Mouse (Mus musculus): ENCODE data around the gene Pigq.

Pigq gene

DNA sequence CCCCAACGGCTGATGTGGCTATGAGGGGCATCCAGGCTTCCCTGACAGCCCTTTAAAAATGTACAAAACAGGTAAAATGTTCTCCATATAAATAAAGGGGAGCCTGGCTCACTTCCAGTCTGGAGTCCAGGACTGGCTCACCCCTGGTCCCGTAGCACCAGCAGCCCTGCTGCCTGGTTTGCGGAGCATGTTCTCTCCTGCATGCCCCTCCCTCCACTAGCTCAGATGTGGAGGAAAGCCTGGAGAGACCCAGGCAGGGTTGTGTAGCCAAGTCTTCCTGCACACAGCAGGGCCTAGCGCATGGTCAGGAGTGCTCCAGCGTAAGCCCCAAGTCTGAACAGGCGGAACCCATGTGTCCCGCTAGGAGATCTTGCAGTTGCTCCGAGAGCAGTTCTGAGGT, 61.5 kb downstream of the Pigq start:
- DNase-seq (ENCODE audit: low spot score in 2 of 2): no peak

DNA sequence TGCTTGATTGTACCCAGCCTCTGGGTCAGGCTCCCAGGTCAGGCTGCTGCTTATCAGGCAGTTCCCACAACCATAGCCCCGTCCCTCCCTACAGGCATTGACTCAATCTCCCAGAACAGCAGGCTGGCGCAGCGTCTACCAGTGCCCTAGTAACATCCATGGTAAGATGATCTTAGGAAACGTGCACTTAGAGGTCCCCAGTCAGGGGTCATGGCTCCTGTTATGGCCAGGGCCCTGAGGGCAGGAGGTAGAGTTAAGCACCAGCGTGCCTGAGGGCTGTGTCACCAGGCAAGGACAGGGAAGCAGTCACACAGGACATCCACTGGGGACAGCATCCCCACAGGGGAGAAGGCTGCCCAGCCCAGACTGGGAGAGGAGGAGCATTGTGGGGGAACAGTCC, 62.4 kb downstream of the Pigq start:
- DNase-seq (ENCODE audit: low spot score in 2 of 2): no peak

DNA sequence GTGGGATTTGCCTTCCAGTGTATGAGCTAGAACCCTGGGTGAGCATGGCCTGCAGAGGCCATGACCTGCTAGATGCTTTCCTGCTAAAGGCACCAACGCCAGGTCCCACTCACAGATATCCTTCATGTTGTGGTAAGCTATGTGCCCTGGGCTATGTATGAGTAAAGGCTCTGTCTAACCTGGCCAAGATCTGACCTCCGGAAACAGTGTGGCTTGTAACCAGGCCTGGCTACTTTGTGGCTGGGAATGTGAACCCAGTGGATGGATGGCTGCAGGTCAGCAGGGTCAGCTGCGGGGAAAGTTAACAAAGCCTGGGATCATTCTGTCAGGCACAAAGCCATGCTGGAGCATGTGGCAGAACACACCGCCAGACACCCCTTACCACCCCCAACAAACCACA, 63.0 kb downstream of the Pigq start:
- DNase-seq (ENCODE audit: low spot score in 2 of 2): no peak

DNA sequence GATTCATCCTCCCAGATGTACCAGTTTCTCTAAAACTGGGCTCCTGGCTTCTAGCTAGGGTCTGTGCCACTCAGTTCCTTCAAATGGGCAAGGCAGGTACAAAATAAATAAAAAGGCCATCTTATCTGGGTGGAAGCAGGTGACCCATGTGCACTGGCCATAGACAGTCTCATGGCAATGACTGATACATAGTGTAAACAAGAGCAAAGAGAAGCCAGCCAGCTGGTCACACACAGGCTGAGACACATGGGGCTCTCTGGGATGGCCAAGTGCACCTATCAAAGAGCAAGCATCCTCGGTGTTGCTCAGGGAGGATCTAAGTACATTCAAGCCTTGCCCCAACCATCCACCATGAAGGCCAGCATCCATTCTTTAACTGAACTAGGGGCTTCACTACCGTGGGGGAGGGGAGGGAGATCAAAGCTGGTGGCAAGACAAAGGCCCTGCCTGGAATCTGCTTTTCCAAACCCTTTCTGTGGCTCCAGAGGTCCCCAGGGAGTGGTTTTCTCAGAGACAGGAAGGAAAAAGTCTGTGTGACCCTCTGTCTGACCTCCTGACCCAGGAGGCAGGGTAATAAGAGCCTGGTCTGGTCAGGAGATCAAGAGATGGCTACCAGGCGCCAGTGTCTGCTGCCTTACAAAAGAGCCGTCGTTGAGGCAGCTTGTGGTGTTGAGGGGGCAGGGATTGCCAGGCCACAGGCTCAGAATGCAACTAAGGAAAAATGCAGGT, 63.7 kb downstream of the Pigq start:
- no peak for DNase-seq (ENCODE audit: low spot score in 2 of 2)

DNA sequence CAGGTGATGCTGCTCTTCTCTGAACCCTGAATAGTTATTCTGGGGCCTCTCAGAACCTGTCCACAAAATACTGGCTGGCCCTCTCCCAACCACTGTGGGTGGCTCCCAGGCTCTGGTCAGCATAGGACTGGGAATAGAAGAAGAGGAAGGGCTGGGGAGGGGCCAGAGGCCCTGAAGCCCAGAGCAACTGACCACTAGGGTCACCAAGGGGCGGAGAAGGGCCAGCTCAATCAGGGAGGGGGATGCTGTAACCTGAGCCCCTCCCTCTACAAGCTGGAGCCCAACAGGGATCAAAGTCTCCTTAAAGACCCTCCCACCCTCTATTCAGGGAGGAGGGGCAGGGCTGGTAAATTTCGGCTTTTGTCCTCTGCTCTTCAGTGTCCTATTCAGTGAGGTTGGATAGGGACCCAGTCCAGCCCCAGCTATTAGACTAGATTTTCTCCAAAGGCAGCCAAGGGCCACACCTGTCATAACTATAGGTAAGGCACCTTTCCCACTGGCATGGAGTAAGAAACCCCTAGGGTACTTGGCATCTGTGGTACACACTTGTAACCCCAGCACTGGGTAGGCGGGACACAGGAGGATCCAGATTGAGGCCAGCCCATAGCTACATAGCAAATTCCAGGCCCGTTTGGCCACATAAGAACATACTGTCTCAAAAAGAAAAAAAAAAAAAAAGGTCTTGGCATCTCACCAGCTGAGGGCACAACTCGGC, 64.4 kb downstream of the Pigq start, which contains the start of gene Wfikkn1:
Wfikkn1 (minus strand) TSS at position 663 of the 715 bp plus-strand sequence.
- no peak for DNase-seq (ENCODE audit: low spot score in 2 of 2)

DNA sequence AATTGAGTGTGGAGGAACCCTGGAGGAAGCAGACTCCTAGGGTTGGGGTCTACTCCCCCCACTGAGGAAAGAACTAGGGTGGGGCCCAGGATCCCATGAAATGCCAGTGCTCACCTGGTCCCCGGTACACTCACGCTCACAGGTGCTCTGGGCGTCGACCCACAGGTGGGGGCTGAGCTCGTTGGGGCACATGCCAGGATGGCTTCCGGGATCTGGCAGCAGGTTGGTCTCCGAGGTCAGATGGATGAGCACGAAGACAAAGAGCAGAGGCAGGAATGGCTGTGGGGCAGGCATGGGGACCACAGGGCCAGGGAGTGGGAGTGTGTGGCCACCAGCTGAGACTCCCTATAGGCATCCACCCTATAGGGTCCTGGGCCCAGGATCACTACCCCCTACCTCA, 65.0 kb downstream of the Pigq start:
- no peak for DNase-seq (ENCODE audit: low spot score in 2 of 2)

DNA sequence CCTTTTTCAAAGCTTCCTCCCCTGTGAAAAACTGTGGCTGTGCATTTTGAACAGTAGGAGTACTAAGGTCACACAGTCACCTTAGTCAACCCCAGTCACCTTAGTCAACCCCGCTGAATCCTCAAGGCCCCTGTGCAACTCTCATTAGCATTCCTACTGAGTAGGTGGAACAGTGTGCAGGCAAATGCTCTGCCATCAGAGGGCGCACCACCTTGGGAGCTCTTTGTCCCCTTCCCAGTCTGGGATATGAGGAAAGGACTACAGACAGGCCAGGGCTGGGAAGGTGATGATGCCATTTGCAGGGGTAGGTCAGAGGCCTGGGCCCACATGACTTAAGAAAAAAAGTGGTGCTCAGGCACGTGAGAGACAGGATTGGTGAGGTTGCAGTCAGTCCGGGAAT, 65.5 kb downstream of the Pigq start:
- no peak for DNase-seq (ENCODE audit: low spot score in 2 of 2)

DNA sequence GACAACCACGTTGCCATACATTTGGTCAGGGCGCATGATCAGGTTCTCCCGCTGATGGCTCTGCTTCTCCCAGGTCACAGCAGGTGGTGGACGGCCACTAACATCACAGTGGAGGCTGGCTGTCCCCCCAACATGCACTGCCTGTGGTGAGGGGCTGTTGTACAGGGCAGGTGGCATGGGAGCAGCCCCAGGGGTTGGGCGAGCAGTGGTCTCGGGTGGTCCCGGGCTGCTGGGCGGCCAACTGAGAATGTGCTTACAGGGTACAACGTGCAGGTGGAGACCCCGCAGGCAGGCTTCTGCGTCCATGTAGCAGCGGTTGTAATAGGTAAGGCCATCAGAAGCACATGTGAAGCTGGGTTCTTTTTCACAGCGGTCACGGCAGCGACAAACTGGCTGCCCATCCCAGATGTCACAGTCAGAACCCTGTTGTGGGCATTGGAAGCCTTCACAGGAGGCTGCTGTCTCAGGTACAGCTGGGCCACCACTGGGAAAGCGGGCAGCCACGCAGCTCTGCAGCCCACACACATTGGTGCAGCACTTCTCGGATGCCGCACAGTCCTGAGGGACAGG, 66.0 kb downstream of the Pigq start:
- DNase-seq (ENCODE audit: low spot score in 2 of 2): no peak

DNA sequence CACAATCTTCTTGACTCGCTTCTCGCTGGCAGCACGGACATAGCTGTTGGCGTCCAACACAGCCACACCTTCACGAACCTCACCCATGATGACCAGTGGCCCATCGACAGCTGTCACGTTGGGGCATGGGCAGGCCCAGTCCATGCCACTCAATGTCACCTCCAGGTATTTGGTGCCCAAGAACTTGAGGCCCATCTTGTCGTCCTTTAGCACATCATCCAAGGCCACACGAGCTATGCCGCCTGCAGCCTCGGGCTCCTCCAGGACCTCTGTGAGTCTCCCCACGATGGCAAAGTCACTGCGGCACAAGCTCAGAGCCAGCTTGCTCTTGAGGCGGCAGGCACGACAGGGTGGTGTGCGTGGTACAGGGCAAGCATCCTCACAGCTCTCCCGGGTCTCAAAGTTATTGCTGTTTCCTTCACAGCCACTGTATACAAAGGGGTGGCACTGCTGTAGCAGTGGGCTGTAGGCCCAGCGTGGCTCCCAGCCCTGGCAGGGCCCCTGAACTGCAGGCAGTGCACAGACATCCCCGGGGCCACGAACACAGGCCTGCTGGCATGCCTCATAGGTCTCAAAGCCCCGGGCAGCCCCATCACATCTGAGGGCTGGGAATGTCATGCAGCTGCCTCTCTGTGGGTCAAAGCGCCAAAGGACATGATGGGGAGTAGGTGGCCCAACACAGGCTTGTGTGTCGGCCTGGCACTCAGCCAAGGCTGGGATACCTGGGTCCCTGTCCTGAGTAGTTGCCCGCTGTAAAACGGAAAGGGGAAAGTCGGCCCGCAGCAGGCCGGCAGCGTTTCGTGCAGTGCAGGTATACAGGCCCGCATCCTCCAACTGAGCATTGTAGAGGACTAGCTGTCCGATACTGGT, 66.8 kb downstream of the Pigq start:
- no peak for DNase-seq (ENCODE audit: low spot score in 2 of 2)

DNA sequence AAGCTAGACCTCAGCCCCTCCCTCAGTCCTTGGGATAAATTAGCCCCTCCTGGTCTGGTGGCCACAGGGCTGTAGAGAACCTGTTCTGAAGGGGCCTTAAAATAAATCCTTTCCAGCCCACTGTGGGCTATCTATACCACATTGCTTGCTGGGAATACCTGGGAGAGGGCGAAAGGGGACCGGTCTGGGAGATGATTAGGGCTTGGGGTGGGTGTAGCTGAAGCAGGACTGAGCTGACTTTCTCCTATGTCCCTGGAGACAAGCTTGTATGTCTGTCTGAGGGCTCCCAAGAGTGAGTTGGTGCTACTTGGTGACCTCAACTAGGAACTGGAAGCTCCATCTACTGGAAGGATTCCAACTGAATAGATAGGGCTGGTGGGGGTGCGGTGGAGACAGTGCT, 67.7 kb downstream of the Pigq start:
- no peak for DNase-seq (ENCODE audit: low spot score in 2 of 2)

Data from right cerebral cortex, postnatal 36 days (tissue).